Mouse (Mus musculus) E14TG2a.4 (cell line): ENCODE data around the gene Abtb1.

Experiments used
- CTCF ChIP-seq: conservative IDR thresholded peaks from 2 replicates; pipeline ENCODE4 v1.5.1; 2014; ENCODE audit warnings: low read length
- NANOG ChIP-seq: IDR thresholded peaks from 2 replicates; pipeline ENCODE4 v1.6.1; 2014; ENCODE audit warnings: borderline replicate concordance, low read length, mixed read lengths

DNA sequence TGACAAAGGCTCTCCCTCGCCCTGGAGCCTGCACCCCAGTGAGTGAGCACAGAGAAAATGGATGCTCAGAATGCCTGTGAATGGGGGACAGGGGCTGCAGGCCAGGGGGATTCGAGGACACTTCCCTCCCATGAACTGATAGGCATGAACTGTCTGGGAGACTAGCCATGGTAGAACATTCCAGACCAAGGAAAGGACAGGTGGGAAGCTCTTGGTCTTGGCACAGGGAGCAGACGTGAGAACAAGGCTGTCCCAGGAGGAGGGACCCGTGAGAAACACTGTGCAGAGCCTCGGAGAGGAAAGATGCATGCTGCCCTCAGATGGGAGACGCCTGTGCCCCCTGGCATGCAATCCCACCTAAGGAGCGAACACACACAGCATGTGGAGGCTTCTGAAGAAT lies 17.6 kb downstream of the Abtb1 start:
- TF ChIP-seq CTCF (no peak), NANOG (no peak)
